Mouse (Mus musculus): ENCODE results near the gene Skint2.

Gene Skint2

GRCm38 (mm10) chr4:112556894-112557293 lies at the start of gene Skint2:
Gene Skint2 (plus strand): TSS chr4:112557194.
- in situ Hi-C loops (cut with MboI, MseI) = loop anchor here in 1 of 2 experiments (10.0 kb wide), 1 partner anchor 542 kb away; no protein-coding TSS in a partner anchor
